Mouse (Mus musculus): Measurements from ENCODE around the gene 1600012H06Rik.
"Not testable (repeated sequence)": the region's sequence is repeated elsewhere in the genome, so short reads cannot be mapped to it uniquely, and the experiment has no call there.

The 1600012H06Rik gene

GRCm38 (mm10) chr17:14944551-14944950 is 1.6 kb downstream of the 1600012H06Rik start:
- no peak for DNase-seq (ENCODE audit: low spot score)

GRCm38 (mm10) chr17:14949161-14949827 is 6.3 kb downstream of the 1600012H06Rik start:
- DNase-seq (ENCODE audit: low spot score), result no peak

DNA sequence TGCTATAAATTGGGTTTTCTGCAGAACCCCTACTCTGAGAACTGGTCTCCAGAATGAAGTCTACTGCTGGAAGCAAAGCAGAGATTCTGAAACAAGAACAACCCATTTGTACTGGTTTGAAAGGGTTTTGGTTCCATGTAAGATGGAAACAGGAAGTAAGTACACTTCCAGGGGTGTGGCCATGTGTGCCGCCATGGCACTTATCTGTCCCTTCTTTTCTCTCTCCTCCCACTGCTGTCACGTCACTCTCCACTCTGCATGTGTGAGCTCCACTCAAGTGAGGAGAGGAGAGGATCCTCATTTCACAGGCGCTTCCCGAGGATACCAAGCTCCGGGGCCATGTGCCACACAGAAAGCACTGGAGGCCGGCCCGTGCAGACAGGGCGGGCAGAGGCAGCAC is 10.5 kb downstream of the 1600012H06Rik start:
- no peak for DNase-seq (ENCODE audit: low spot score)

GRCm38 (mm10) chr17:14958686-14959327 is 15.8 kb downstream of the 1600012H06Rik start:
- DNase-seq (ENCODE audit: low spot score), result no peak

DNA sequence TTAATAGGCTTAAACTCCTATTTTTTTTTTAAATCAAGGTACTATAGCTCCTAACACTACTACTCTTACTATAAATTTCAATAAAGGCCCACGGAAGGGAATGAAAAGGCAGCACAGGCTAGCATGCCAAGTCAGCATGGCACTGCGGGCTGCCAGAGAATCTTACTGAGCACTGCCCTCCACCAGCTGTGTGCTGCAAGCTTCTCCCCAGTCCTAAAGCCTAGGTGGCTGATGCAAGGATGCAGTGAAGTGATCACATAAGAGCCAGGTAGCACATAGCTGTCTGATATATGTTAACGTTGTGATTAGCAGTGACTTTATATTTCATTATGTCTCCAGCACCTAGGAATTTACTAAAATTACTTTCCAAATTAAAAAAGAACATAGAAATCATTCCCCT is 17.0 kb downstream of the 1600012H06Rik start:
- no peak for DNase-seq (ENCODE audit: low spot score)

- DNase-seq (ENCODE audit: low spot score), result peak; percentile 14
Measured at GRCm38 (mm10) chr17:14960520-14960919, 17.5 kb downstream of the 1600012H06Rik start.

GRCm38 (mm10) chr17:14960951-14961556 is 18.1 kb downstream of the 1600012H06Rik start, which contains the start of gene Phf10:
Phf10 (minus strand) TSS chr17:14961273.
- peak; percentile 16 for DNase-seq (ENCODE audit: low spot score)

DNA sequence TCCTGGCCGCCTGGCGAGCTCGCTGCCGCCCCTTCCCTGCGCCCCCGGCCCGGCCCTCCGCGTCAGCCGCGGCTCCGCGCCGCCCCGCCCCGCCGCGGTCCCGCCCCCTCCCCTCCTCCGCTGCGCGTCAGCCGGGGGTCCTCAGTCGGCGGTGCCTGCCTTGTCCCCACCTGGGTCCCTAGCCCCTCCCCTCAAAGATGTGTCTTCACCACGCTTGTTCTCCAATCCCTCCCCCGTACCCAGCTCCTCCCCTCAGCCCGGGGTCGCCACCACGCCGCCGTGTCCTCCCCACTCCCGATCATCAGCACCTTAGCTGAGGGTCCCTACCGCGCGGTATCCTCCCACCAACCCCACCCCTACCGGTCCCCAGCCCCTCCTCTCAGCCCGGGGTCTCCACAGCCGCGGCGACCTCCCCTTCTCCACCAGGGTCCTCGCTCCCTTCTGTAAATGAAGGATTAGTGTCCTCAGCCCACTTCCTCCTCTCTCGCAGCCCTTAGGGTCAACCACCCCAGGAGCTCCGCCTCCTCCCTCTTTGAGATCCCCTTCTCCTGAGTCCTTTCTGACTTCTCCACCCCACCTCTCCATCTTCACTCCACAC is 18.7 kb downstream of the 1600012H06Rik start:
- not testable (repeated sequence) for DNase-seq (ENCODE audit: low spot score)

DNA sequence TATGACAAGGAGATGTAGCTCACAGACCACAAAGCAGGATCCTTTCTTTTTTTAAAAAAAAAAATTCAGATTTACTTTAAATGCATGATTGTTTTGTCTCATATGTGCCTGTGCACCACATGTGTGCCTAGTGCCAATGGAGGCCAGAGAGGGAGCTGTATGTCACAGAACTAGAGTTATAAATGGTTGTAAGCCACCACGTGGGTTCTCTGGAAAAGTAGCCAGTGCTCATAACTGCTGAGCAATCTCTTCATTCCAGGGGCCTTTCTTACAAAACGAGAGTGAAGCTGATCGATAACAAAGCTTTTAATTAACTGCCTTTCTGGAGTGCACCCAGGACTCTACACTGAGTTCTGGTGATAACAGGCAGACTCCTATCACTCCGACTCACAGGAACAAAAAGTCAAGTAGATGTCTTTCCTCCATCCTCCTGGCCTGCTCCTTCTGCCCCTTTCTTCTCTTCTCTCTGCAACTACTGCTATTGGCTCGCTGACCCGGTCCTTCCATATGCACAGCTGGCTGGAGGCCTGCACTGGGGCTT is 25.5 kb downstream of the 1600012H06Rik start:
- DNase-seq (ENCODE audit: low spot score), result not testable (repeated sequence)

- DNase-seq (ENCODE audit: low spot score), result not testable (repeated sequence)
Measured at GRCm38 (mm10) chr17:14977718-14978361, 34.9 kb downstream of the 1600012H06Rik start.

GRCm38 (mm10) chr17:14978362-14979038 is 35.5 kb downstream of the 1600012H06Rik start, which contains the start of the genes 9030025P20Rik and Gm3417:
9030025P20Rik (plus strand) TSS chr17:14978468.
Gm3417 (minus strand) TSS chr17:14978790.
- not testable (repeated sequence) for DNase-seq (ENCODE audit: low spot score)

- not testable (repeated sequence) for DNase-seq (ENCODE audit: low spot score)
Measured at GRCm38 (mm10) chr17:14990116-14990702, 47.2 kb downstream of the 1600012H06Rik start.

- DNase-seq (ENCODE audit: low spot score), result not testable (repeated sequence)
Measured at GRCm38 (mm10) chr17:14992522-14993138, 49.6 kb downstream of the 1600012H06Rik start.

GRCm38 (mm10) chr17:14993139-14993832 is 50.3 kb downstream of the 1600012H06Rik start:
- not testable (repeated sequence) for DNase-seq (ENCODE audit: low spot score)

DNA sequence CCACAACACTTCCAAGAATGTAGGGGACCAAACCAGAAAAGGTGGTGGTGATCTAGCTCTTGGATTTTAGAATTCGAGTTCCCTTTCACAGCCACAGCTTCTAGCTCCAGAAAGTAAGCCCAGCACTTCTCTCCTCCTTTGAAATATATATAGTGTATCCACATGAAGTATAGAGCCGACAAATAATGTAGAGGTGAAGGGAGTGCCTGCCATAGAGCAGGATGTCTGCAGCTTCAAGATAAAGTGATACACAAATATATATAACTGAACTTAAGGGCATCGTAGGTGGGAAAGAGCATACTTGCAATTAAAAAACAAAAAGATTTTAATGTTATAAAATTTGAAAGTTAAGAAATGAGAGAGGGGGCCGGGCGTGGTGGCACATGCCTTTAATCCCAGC is 51.2 kb downstream of the 1600012H06Rik start:
- not testable (repeated sequence) for DNase-seq (ENCODE audit: low spot score)

- DNase-seq (ENCODE audit: low spot score), result not testable (repeated sequence)
Measured at GRCm38 (mm10) chr17:15000047-15000446, 57.1 kb downstream of the 1600012H06Rik start.

- DNase-seq (ENCODE audit: low spot score), result not testable (repeated sequence)
Measured at GRCm38 (mm10) chr17:15009088-15009487, 66.1 kb downstream of the 1600012H06Rik start.

All from embryo, embryonic 10 days (tissue).